In genomic region chr9:23310953-23311352, GRCm38 (mm10) we compare ENCODE assay signal across 21 mouse cellular contexts.
"Had no signal": no experiment of that assay in that cellular context is flagged by ENCODE, and none has a peak within 500 bp of the region (broad histone marks: within the 10 kb centered on the region; RNA-seq: fewer than 3 reads in every experiment).

No protein-coding gene starts in this region.

- H3K4me3 ChIP-seq: layer of hippocampus, adult 2 months; limb, embryonic 10.5 days; limb, embryonic 13.5 days; liver, embryonic 12.5 days; liver, embryonic 15.5 days; neural tube, embryonic 12.5 days; neural tube, embryonic 15.5 days; stomach, embryonic 15.5 days had no signal

- H3K9me3 ChIP-seq: limb, embryonic 10.5 days; limb, embryonic 13.5 days; liver, embryonic 12.5 days; liver, embryonic 15.5 days; neural tube, embryonic 12.5 days; neural tube, embryonic 15.5 days; stomach, embryonic 15.5 days had no signal

- H3K4me1 ChIP-seq: liver, embryonic 12.5 days; liver, embryonic 15.5 days; neural tube, embryonic 12.5 days; stomach, embryonic 15.5 days had no signal

- H3K27ac ChIP-seq: kidney, postnatal 0 days; layer of hippocampus, adult 2 months; limb, embryonic 10.5 days; limb, embryonic 13.5 days; liver, embryonic 12.5 days; liver, embryonic 15.5 days; neural tube, embryonic 12.5 days; neural tube, embryonic 15.5 days; stomach, embryonic 15.5 days had no signal

- H3K9ac ChIP-seq: limb, embryonic 13.5 days; liver, embryonic 12.5 days; liver, embryonic 15.5 days; neural tube, embryonic 12.5 days; neural tube, embryonic 15.5 days; stomach, embryonic 15.5 days had no signal

- H3K27me3 ChIP-seq: liver, embryonic 12.5 days; liver, embryonic 15.5 days; neural tube, embryonic 12.5 days; neural tube, embryonic 15.5 days; stomach, embryonic 15.5 days had no signal

- H3K36me3 ChIP-seq: limb, embryonic 10.5 days; limb, embryonic 13.5 days; liver, embryonic 12.5 days; liver, embryonic 15.5 days; neural tube, embryonic 12.5 days; neural tube, embryonic 15.5 days; stomach, embryonic 15.5 days had no signal

- DNase-seq: kidney, postnatal 25 days; layer of hippocampus, adult 9-11 months; liver; lung, adult 18-20 months; lung, postnatal 14 days; lung, postnatal 4 days; midbrain, embryonic 14.5 days; right cerebral cortex, adult 18-20 months; right cerebral cortex, postnatal 25 days; spleen, adult 18-20 months; thymus, postnatal 36 days had no signal

- H3K4me2 ChIP-seq: limb, embryonic 13.5 days; liver, embryonic 12.5 days; liver, embryonic 15.5 days; midbrain, embryonic 11.5 days; neural tube, embryonic 12.5 days; neural tube, embryonic 15.5 days; stomach, embryonic 15.5 days had no signal

- ATAC-seq: liver, embryonic 12.5 days had no signal
